8 mouse cellular contexts compared by ENCODE assay signal in the genomic region with DNA sequence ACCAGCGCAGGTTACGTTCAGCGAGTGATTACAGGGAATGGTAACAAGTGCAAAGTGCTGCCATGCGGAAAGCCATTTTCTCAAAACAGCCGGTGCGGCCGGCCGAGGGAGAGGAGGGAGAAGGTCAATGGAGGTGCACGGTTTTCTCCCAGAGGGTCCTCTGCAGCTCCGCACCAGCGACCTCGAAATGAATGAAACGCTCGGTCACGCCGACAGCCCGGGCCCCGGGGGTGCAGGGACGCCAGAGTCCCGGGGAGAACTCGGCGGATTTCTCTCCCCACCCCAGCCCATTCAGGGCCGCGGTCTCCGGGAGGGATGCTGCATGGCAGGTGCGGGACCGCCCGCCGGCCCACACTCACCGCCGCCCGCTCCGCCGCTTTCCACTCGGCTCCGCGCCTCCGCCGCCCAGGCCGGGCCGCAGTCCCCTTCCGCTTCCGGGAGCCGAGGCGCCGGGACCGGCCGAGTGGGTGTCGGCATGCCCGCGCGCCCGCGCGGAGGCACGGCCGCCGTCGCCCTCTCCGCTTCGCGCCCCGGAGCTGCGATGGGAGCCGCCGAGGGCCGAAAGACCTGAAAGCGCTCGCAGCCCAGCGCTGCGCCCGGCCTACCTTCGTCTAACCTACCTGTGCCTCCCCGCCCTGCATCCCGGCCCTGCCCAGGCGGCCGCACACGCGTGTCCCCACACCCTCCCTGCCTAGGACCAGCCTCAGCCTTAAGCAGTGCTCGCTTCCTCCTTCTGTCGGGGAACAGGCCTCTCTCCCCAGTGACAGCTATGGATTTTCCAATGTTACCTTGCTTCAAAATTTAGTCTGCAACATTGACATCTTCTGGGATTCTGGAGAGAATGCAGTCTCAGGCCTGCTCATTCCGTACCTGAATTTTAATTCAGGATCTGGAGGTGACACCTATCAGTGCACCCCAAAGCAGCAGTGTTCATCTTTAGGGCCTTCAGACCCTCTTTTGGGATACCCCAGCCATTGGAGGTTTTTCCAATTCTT. TPM values are rescaled to one million over a fixed set of nuclear protein-coding genes. Genes with fewer than 3 reads are reported as not detected.
DNase-seq lines count a peak whose midpoint lies in the region; ATAC-seq and TF ChIP-seq lines count a peak whose summit lies in the region.

A gene (minus strand): TSS at position 828 of the 995 bp plus-strand sequence.

- peak; percentile 60 for DNase-seq in MEL (ENCODE audit: low read depth, low spot score)
- DNase-seq in cerebellum, adult 8-10 months: peak; percentile 89
- peak; percentile 47 to 76 for DNase-seq in frontal cortex, postnatal 10 days (ENCODE audit: low spot score in 2 of 2)
- DNase-seq in layer of hippocampus, postnatal 36 days: peak; percentile 85
- DNase-seq in lung, postnatal 25 days (ENCODE audit: low spot score): peak; percentile 79
- peak; percentile 61 for DNase-seq in retina, adult 2 months (ENCODE audit: low read depth, low spot score)
- DNase-seq in thymus, postnatal 25 days: peak; percentile 85

- H3K9me3 ChIP-seq in MEL (replicated peaks; ENCODE audit: insufficient read depth, low read length): no peaks in the 10 kb centered on the region
- no peaks in the 10 kb centered on the region for H3K9me3 ChIP-seq in hindbrain, embryonic 12.5 days (replicated peaks)

- H3K4me2 ChIP-seq in hindbrain, embryonic 12.5 days (replicated peaks): peak within 1 kb of the TSS; percentile 65

- H3K79me2 ChIP-seq in MEL (ENCODE audit: control insufficient read depth, insufficient read depth, low read length, poor library complexity): peaks cover 7% of the 10 kb centered on the region; the same call in 1 of the 2 replicates

- WGBS in hindbrain, embryonic 12.5 days: under 1% methylated on average over 49 of the region's 82 CpGs

- H3K9ac ChIP-seq in MEL (ENCODE audit: control insufficient read depth, low read depth, low read length, poor library complexity, severe bottlenecking): peak within 1 kb of the TSS; percentile 82
- H3K9ac ChIP-seq in hindbrain, embryonic 12.5 days: peak within 1 kb of the TSS; percentile 84

- no peak for TF ChIP-seq CTCF in MEL (IDR thresholded peaks at IDR 0.05 in 2 of 3, conservative IDR thresholded peaks at IDR 0.05 in 1 of 3; ENCODE audit: control insufficient read depth in 1 of 3, insufficient read depth in 1 of 3, low read depth in 2 of 3, low read length in 3 of 3, poor library complexity in 1 of 3, severe bottlenecking in 1 of 3)

- peak within 1 kb of the TSS; percentile 11; the same call in 1 of the 2 replicates for H3K27ac ChIP-seq in MEL (ENCODE audit: control insufficient read depth, low read depth, low read length)
- peak within 1 kb of the TSS; percentile 82 for H3K27ac ChIP-seq in hindbrain, embryonic 12.5 days

- peak in 1 of 2 experiments; percentile 14; a peak in 1 of 4 replicates for TF ChIP-seq EP300 in MEL (IDR thresholded peaks at IDR 0.05; ENCODE audit: low read depth in 1 of 2, low read length in 2 of 2)

- TF ChIP-seq POLR2A in MEL (IDR thresholded peaks at IDR 0.05; ENCODE audit: control insufficient read depth in 1 of 2, insufficient read depth in 1 of 2, low read depth in 1 of 2, low read length in 2 of 2, poor library complexity in 1 of 2): peak; percentile 56 to 79; a peak in 3 of 4 replicates

- peak; percentile 93 for ATAC-seq in hindbrain, embryonic 12.5 days (ENCODE audit: low FRiP score)

- H3K36me3 ChIP-seq in MEL (ENCODE audit: control insufficient read depth in 1 of 2, insufficient read depth in 2 of 2, low read length in 2 of 2): peaks cover 0 to 14% of the 10 kb centered on the region in 2 experiments; a peak in 2 of 4 replicates
- no peaks in the 10 kb centered on the region for H3K36me3 ChIP-seq in hindbrain, embryonic 12.5 days

- no peak for TF ChIP-seq RAD21 in MEL (IDR thresholded peaks at IDR 0.05; ENCODE audit: low read depth, low read length)

- no peaks in the 10 kb centered on the region for H3K27me3 ChIP-seq in MEL (ENCODE audit: control insufficient read depth in 1 of 2, insufficient read depth in 2 of 2, low read length in 2 of 2)
- H3K27me3 ChIP-seq in hindbrain, embryonic 12.5 days: no peaks in the 10 kb centered on the region

- peaks cover 4 to 8% of the 10 kb centered on the region in 2 experiments; a peak in 2 of 4 replicates for H3K4me1 ChIP-seq in MEL (ENCODE audit: control insufficient read depth in 1 of 2, insufficient read depth in 2 of 2, low read length in 2 of 2)
- peaks cover 14% of the 10 kb centered on the region for H3K4me1 ChIP-seq in hindbrain, embryonic 12.5 days

- peak within 1 kb of the TSS; percentile 73 to 96 for H3K4me3 ChIP-seq in MEL (ENCODE audit: control insufficient read depth in 1 of 2, insufficient read depth in 1 of 2, low read depth in 2 of 2, low read length in 2 of 2)
- peak within 1 kb of the TSS; percentile 86 for H3K4me3 ChIP-seq in hindbrain, embryonic 12.5 days

TF ChIP-seq in MEL, 35 proteins besides CTCF, POLR2A, EP300 and RAD21:
- no peak for TF ChIP-seq CHD2 (IDR thresholded peaks at IDR 0.05; ENCODE audit: low read length)
- no peak for TF ChIP-seq ZMIZ1 (IDR thresholded peaks at IDR 0.05; ENCODE audit: low read depth, low read length)
- TF ChIP-seq NRF1 (IDR thresholded peaks at IDR 0.05; ENCODE audit: insufficient read depth, low read depth, low read length, poor library complexity, severe bottlenecking): peak; percentile 25; the same call in 1 of the 2 replicates
- no peak for TF ChIP-seq ZKSCAN1 (IDR thresholded peaks at IDR 0.05; ENCODE audit: low read depth, low read length)
- TF ChIP-seq MEF2A (IDR thresholded peaks at IDR 0.05; ENCODE audit: extremely low read depth, insufficient replicate concordance, low read depth, low read length, poor library complexity, severe bottlenecking): no peak
- 0 out of 2 replicates have a peak, but pooled peaks have one; percentile 24 for TF ChIP-seq TBP (IDR thresholded peaks at IDR 0.05; ENCODE audit: low read depth, low read length)
- TF ChIP-seq E2F4 (IDR thresholded peaks at IDR 0.05; ENCODE audit: borderline replicate concordance, low read depth, low read length): no peak
- TF ChIP-seq GATA1 (IDR thresholded peaks at IDR 0.05; ENCODE audit: low read depth, low read length): no peak
- no peak for TF ChIP-seq USF2 (IDR thresholded peaks at IDR 0.05; ENCODE audit: borderline replicate concordance in 1 of 2, insufficient read depth in 1 of 2, low read depth in 1 of 2, low read length in 2 of 2)
- no peak for TF ChIP-seq POLR2AphosphoS5 (IDR thresholded peaks at IDR 0.05; ENCODE audit: borderline replicate concordance, low read depth, low read length)
- TF ChIP-seq MAX (IDR thresholded peaks at IDR 0.05; ENCODE audit: low read length): no peak; the same call in 1 of the 2 replicates
- TF ChIP-seq RCOR1 (IDR thresholded peaks at IDR 0.05; ENCODE audit: low read depth, low read length): no peak
- peak; percentile 80 for TF ChIP-seq ELF1 (IDR thresholded peaks at IDR 0.05; ENCODE audit: low read depth, low read length)
- TF ChIP-seq ZC3H11A (IDR thresholded peaks at IDR 0.05; ENCODE audit: low read depth, low read length): no peak
- TF ChIP-seq CHD1 (IDR thresholded peaks at IDR 0.05; ENCODE audit: low read depth, low read length): no peak
- no peak for TF ChIP-seq SMC3 (IDR thresholded peaks at IDR 0.05; ENCODE audit: low read depth, low read length)
- no peak for TF ChIP-seq GABPA (IDR thresholded peaks at IDR 0.05; ENCODE audit: low read depth, low read length)
- TF ChIP-seq HCFC1 (IDR thresholded peaks at IDR 0.05; ENCODE audit: low read depth, low read length): peak; percentile 70
- TF ChIP-seq MYC (IDR thresholded peaks at IDR 0.05; ENCODE audit: low read depth, low read length): 0 out of 2 replicates have a peak, but pooled peaks have one; percentile 36
- TF ChIP-seq MXI1 (IDR thresholded peaks at IDR 0.05; ENCODE audit: low read depth, low read length): peak; percentile 35
- no peak for TF ChIP-seq TAL1 (IDR thresholded peaks at IDR 0.05; ENCODE audit: low read length)
- TF ChIP-seq MYB (IDR thresholded peaks at IDR 0.05; ENCODE audit: low read depth, low read length): no peak
- TF ChIP-seq BHLHE40 (IDR thresholded peaks at IDR 0.05; ENCODE audit: borderline replicate concordance, low read depth, low read length): no peak
- no peak for TF ChIP-seq KAT2A (conservative IDR thresholded peaks at IDR 0.05; ENCODE audit: low read depth, low read length)
- no peak; the same call in 1 of the 2 replicates for TF ChIP-seq POLR2AphosphoS2 (IDR thresholded peaks at IDR 0.05; ENCODE audit: low read length)
- TF ChIP-seq ETS1 (IDR thresholded peaks at IDR 0.05; ENCODE audit: low read depth, low read length): no peak
- 0 out of 2 replicates have a peak, but pooled peaks have one; percentile 21 for TF ChIP-seq TCF12 (IDR thresholded peaks at IDR 0.05; ENCODE audit: low read depth, low read length)
- no peak for TF ChIP-seq MAFK (IDR thresholded peaks at IDR 0.05; ENCODE audit: borderline replicate concordance, low read depth, low read length)
- TF ChIP-seq NELFE (IDR thresholded peaks at IDR 0.05; ENCODE audit: low read depth, low read length): peak; percentile 65
- TF ChIP-seq UBTF (IDR thresholded peaks at IDR 0.05; ENCODE audit: borderline replicate concordance, insufficient read depth, low read depth, low read length): peak; percentile 79; the same call in 1 of the 2 replicates
- no peak for TF ChIP-seq USF1 (IDR thresholded peaks at IDR 0.05; ENCODE audit: low read depth, low read length)
- TF ChIP-seq JUND (IDR thresholded peaks at IDR 0.05; ENCODE audit: low read depth, low read length): no peak
- TF ChIP-seq SIN3A (IDR thresholded peaks at IDR 0.05; ENCODE audit: low read length): no peak
- no peak for TF ChIP-seq MAZ (IDR thresholded peaks at IDR 0.05; ENCODE audit: low read depth, low read length)
- no peak for TF ChIP-seq ZNF384 (IDR thresholded peaks at IDR 0.05; ENCODE audit: low read depth, low read length)

RNA-seq across cellular contexts. Expression of the gene that starts here (rescaled TPM):
- total RNA-seq in MEL (2012; rRNA removed): 6.3 and 6.5 TPM in 2 replicates
- 1 to 10 TPM in 1 of 2 experiments, not detected in 1; 7.8 TPM for polyA plus RNA-seq in MEL (2012; ENCODE audit: insufficient read depth in 1 of 2, insufficient read length in 2 of 2, low read depth in 1 of 2, low replicate concordance in 2 of 2, missing spikeins in 1 of 2)
- polyA plus RNA-seq in hindbrain, embryonic 12.5 days (2016; fragmentation: Nextera tagmentation; extraction: Ambion mirVana): 20.2 and 22.4 TPM in 2 replicates
- 10 to 100 TPM; 41.8 to 44.7 TPM for total RNA-seq in layer of hippocampus, postnatal 36 days (2021)

Comparison
In these comparisons a context has a peak if more than half of its experiments do, and no peak if none do; other contexts are left out.
1. Peak in every context shown above with its lines: DNase-seq, ATAC-seq, H3K4me3 ChIP-seq and H3K27ac ChIP-seq.